Mouse (Mus musculus): Measurements from ENCODE around the gene Myt1l. TPM values are rescaled to one million over a fixed set of nuclear protein-coding genes. Genes with fewer than 3 reads are reported as not detected.

Myt1l gene
- total RNA-seq, 2 experiments from 2014 or later: 0.05 to 0.41 TPM

GRCm38 (mm10) chr12:29809569-29810185 is 281.5 kb downstream of the Myt1l start:
- no peak for DNase-seq (ENCODE audit: low spot score in 2 of 2)

DNA sequence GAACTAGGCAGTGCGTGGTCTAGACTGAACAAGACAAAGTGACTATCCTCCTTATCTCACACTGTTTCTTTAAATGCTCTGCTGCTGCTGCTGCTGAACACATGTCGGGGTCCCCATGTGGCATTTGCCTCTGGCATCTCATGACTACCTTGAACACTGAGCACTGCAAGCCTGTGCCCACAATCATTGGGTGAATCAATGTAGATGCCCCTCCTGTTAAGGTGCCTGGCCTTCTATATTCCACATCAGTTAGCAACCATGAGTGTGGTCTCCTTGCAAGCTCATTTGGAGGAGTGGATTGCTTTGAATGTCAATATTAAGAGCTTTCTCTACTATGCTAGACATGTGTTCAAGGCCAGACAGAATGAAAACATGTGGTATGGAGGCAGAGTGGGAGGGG is 287.3 kb downstream of the Myt1l start:
- DNase-seq (ENCODE audit: low spot score in 2 of 2): no peak

DNA sequence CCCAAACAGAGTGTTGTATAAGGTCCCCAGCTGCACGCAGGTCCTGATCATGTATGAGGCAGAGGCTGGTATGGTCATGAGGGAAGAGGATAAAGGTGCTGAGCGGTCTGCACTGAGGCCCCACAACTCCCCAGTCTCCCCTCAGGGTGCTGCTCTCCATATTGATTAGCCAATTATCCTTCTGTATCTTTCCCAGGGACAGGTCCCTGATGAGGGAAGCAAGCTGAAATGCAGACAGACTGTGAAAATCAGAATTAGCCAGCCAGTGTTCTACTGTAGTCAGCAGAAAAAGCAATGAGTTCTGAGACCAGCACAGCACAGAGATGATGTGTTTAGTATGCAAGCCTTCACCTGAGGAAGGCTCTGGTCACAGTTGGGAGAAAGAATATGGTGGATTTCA is 287.9 kb downstream of the Myt1l start:
- no peak for DNase-seq (ENCODE audit: low spot score in 2 of 2)

DNA sequence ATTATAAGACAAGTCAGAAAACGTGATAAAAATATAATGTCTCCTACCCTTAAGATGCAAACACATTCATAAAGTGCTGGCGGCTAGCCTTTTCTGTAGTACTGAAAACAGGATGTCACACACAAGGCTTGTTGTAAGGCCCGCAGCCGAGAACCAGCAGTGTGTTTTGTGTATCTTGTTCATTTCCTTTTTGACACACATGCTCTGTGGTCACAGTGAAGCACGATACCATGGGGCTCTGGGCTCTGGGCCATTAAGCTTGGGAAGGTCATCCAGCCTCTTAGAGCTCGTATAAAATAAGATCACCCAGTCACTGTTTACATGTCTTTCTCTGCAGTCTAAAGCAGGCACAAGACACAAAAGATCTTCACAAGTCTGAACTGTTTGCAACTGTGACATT is 288.6 kb downstream of the Myt1l start:
- DNase-seq (ENCODE audit: low spot score in 2 of 2): no peak

DNA sequence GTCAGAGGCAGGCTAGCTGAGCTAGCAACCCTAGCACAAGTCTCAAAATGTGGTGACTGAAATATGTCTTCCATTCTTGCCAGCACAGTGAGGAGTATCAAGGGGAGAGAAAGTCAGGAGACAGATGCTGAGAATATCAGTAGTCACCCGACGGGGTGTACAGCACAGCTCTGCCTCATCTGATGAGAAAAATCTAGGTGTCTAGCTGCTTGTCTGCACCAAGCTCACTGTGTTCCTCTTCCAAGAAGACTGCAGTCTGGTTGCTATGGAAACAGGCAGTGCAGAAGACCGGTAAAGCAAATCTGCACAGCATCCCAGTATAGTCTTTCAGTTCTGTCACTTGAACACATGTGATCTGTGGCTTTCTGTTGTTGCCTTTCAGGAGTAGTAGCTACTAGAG is 294.0 kb downstream of the Myt1l start:
- DNase-seq (ENCODE audit: low spot score in 2 of 2): no peak

DNA sequence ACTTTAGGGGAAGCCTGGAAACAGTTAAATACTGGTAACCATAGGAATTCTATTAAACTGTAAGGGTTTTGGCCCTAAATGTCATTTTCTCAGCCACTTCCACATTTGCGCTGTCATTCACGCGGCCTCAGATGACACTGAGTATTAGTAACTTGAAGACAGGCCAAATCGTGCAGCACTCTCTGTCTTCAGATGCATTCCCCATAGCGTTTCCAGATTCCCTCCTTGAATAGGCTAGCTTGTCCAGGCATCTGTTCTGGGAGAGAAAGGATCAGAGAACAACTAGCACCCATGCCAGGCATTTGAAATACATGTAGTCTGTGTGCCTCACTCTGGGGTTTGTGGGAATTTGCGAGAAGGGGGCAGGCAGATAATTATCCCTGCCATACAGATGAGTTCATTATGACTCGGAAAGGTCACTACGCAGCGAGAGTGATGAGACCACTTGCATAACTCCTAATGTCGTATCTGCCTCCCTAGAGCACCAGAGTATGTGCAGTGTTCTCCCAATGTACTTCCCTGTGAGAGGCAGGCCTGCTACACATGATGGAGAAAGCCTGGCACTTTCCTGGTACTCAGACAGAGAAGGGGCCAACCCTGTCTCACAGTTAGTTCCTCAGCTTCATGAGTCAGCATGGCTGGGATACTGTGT is 295.7 kb downstream of the Myt1l start:
- no peak for DNase-seq (ENCODE audit: low spot score in 2 of 2)

GRCm38 (mm10) chr12:29830571-29830970 is 302.4 kb downstream of the Myt1l start:
- DNase-seq (ENCODE audit: low spot score in 2 of 2): no peak

DNA sequence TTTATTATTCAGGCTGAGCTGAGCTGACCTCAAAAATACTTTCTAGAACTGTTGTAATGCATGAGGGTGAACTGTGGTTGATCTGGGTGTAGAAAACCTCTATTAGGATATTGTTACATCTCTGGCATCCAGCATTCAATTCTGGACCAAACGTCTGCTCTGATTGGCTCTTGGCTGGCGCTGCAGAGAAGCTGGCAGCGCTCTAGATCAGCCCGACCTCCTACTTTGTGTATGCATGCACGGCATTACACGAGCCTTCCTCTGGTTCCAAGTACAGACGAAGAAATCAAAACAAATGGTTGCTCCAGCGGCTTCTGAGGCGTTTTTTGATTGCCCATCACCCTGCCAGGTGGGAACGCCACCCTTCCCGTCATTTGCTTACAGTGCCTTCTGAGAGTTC is 303.2 kb downstream of the Myt1l start:
- no peak for DNase-seq (ENCODE audit: low spot score in 2 of 2)

DNA sequence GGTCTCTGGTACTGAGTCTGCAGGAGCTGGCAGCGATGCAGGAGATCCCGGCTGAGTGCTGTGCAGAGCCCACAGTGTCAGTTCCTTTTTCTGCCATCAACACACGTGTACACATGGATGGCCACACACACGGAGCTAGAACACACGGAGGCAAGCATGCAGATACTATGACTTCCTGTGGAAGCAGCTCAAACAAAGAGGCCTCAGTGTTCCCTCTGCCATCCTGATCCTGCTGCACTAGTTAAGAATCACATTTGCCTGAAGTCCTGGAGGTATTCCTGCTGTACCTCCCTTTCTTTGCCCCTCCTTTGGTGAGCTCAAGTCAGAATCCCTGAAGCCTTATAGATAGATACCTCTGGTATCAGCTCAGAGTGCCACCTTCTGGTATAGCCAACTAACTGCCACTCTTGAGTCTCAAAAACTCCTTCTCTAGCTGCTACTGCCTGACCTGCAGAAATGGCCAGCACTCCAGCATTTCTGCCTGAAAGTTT is 309.2 kb downstream of the Myt1l start:
- no peak for DNase-seq (ENCODE audit: low spot score in 2 of 2)

GRCm38 (mm10) chr12:29838421-29838820 is 310.2 kb downstream of the Myt1l start:
- DNase-seq (ENCODE audit: low spot score in 2 of 2): no peak

- no peak for DNase-seq (ENCODE audit: low spot score in 2 of 2)
Measured at GRCm38 (mm10) chr12:29849936-29850335, 321.8 kb downstream of the Myt1l start.

DNA sequence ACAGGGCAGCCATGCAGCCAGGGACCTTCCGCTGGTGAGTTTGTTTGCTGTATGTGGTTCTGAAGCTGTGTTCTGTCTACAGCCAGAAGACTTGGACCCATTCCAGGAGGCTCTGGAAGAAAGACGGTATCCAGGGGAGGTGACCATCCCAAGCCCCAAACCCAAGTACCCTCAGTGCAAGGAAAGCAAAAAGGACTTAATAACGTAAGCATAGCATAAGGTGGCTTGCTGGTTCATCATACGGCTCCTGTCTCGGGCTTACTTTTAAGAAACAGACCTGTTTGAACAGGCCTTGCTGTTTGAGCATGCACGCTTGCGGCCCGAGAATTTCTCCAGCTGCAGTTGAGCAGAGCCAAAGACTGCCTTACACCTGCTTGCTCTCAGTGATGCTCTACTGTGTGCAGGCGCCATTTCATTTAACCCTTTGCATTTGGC is 326.0 kb downstream of the Myt1l start:
- DNase-seq (ENCODE audit: low spot score in 2 of 2): no peak

GRCm38 (mm10) chr12:29855007-29855406 is 326.8 kb downstream of the Myt1l start:
- DNase-seq (ENCODE audit: low spot score in 2 of 2): peak in 1 of 2 experiments; percentile 51

GRCm38 (mm10) chr12:29860986-29861385 is 332.8 kb downstream of the Myt1l start:
- no peak for DNase-seq (ENCODE audit: low spot score in 2 of 2)

DNA sequence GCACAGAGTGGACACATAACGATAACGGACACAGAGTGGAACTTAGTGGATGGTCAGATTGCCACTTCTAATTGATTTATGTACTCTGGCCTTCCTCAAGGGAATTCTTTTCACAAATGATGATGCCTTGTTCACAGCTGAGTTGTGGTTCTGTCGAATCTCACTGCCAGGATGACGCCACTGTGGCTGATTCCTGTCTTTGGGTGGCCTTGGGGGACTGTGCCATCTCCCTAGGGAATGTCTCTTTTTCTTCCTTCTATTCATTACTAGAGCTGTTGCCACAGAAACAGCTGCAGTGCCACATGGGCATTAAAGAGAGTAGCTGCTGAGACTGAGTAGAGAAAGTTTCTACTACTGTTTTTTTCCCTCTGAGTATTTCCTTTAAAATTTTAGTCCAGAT is 340.1 kb downstream of the Myt1l start:
- DNase-seq (ENCODE audit: low spot score in 2 of 2): no peak

DNA sequence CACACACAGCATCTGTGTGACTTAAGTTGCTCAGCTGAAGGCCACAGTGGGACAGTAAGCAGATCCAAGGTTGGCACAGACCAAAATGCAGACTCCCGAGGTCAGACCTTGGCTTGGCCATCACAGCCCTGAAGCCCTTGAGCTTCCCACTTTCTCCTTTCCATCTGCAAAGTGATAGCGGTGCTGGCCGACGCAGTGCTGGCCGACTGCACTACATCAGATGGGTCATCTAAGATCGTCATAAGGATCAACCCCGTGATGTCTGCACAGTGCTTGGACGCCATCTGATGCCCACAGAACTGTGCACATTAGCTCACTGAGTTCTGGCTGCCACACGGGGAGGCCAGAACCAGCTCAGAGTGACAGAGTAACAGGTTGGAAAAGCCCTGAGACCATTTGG is 340.6 kb downstream of the Myt1l start:
- no peak for DNase-seq (ENCODE audit: low spot score in 2 of 2)

- DNase-seq (ENCODE audit: low spot score in 2 of 2): no peak
Measured at GRCm38 (mm10) chr12:29872156-29872815, 344.1 kb downstream of the Myt1l start.

GRCm38 (mm10) chr12:29873281-29873772 is 345.1 kb downstream of the Myt1l start:
- DNase-seq (ENCODE audit: low spot score in 2 of 2): no peak

DNA sequence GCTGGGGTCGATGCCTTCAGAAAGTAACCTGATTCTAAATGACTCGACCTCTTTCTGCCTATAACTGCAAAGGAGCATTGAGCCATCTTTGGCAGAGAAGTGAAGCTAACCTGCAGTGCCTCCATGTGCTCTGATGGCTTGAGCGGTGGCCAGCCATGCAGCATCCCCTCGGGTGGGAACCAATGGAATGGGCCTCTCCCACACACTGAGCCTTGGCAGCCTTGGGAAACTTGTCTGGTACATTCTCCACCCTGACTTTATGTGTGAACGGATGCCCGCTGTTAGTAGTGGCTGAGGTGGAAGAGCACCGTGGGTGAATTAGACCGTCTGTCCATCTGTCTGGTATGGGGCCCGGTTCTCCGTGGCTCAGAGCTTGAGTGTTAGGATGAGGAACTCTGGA is 349.8 kb downstream of the Myt1l start:
- no peak for DNase-seq (ENCODE audit: low spot score in 2 of 2)

GRCm38 (mm10) chr12:29882871-29883617 is 354.9 kb downstream of the Myt1l start:
- peak in 1 of 2 experiments; percentile 34 for DNase-seq (ENCODE audit: low spot score in 2 of 2)

GRCm38 (mm10) chr12:29884376-29884775 is 356.2 kb downstream of the Myt1l start:
- DNase-seq (ENCODE audit: low spot score in 2 of 2): no peak
